Mouse (Mus musculus): Measurements from ENCODE around the gene Igsf6. TPM values are rescaled to one million over a fixed set of nuclear protein-coding genes. Genes with fewer than 3 reads are reported as not detected.

Igsf6 gene
- total RNA-seq, 1 experiment = not detected

DNA sequence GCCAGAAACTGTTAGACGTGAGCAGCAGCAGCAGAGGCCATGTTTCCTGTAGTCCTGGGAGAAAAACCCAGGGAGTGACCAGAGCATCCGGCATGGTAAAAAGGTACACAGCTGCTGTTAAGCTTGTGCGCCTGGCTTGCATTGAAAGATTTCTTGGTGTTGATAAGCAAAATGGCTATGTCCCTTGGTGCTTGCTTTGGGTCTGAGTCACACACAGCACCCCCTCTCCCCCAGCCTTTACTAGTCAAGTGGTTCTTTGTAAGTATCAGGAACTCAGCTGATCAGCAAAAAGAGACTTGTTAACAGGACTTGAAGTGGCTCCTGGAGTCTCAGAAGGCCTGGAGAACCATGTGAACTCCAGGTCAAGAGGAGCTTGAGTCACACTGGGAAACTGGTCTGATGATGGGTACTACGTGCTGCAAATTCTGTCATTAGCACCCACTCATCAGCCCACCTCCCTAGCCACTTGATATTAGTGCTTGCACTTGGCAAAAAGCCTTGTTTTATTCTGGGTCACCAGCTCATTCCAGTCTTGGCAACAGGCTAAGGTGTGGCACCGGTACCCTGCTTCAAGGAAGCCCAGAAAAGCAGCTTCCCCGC is 529 bp upstream of the Igsf6 start:
- in situ Hi-C loops (cut with MboI; ENCODE audit: low sequenced_read_pairs in 2 of 2, unreplicated experiment in 2 of 2) = no loop called here
- no peak for DNase-seq (ENCODE audit: low read depth, low spot score)
- Histone ChIP-seq H3K4me3 (ENCODE audit: insufficient read depth in 1 of 2, low read depth in 1 of 2, low read length in 2 of 2, poor library complexity in 1 of 2, severe bottlenecking in 1 of 2) (no peak overlapping the region), H3K27ac (ENCODE audit: insufficient read depth, low read depth, low read length, poor library complexity, severe bottlenecking) (no peak overlapping the region), H3K4me1 (ENCODE audit: control insufficient read depth in 2 of 2, insufficient read depth in 2 of 2, low read length in 2 of 2, poor library complexity in 1 of 2) (no peaks in the 10 kb centered on the region), H3K36me3 (ENCODE audit: control insufficient read depth, insufficient read depth, low read length, poor library complexity, severe bottlenecking) (peaks cover 6% of the 10 kb centered on the region; the same call in 1 of the 2 replicates), H3K9ac (ENCODE audit: insufficient read depth, low read depth, low read length, poor library complexity, severe bottlenecking) (no peak overlapping the region), H3K9me3 (ENCODE audit: control insufficient read depth, insufficient read depth, low read depth, low read length) (no peaks in the 10 kb centered on the region)
- no peak for TF ChIP-seq MAFK (IDR thresholded peaks at IDR 0.05; ENCODE audit: insufficient read depth, low read depth, low read length)
- no peak for TF ChIP-seq ZC3H11A (IDR thresholded peaks at IDR 0.05; ENCODE audit: borderline replicate concordance, low read depth, low read length)
- TF ChIP-seq HCFC1 (IDR thresholded peaks at IDR 0.05; ENCODE audit: borderline replicate concordance, insufficient read depth, low read length) = no peak
- no peak for TF ChIP-seq ZNF384 (IDR thresholded peaks at IDR 0.05; ENCODE audit: low read depth, low read length)
- no peak for TF ChIP-seq CHD2 (IDR thresholded peaks at IDR 0.05; ENCODE audit: low read depth, low read length)

- no peak overlapping the region for H3K9ac ChIP-seq (ENCODE audit: insufficient read depth, low read depth, low read length, poor library complexity, severe bottlenecking)
- H3K27ac ChIP-seq (ENCODE audit: insufficient read depth, low read depth, low read length, poor library complexity, severe bottlenecking) = no peak overlapping the region
- no peaks in the 10 kb centered on the region for H3K4me1 ChIP-seq (ENCODE audit: control insufficient read depth in 2 of 2, insufficient read depth in 2 of 2, low read length in 2 of 2, poor library complexity in 1 of 2)
- no peak overlapping the region for H3K4me3 ChIP-seq (ENCODE audit: insufficient read depth in 1 of 2, low read depth in 1 of 2, low read length in 2 of 2, poor library complexity in 1 of 2, severe bottlenecking in 1 of 2)
- no peak for DNase-seq (ENCODE audit: low read depth, low spot score)
- in situ Hi-C loops (cut with MboI; ENCODE audit: low sequenced_read_pairs in 2 of 2, unreplicated experiment in 2 of 2) = no loop called here
- TF ChIP-seq ZC3H11A (IDR thresholded peaks at IDR 0.05; ENCODE audit: borderline replicate concordance, low read depth, low read length) = no peak
- TF ChIP-seq ZNF384 (IDR thresholded peaks at IDR 0.05; ENCODE audit: low read depth, low read length) = no peak
- no peak for TF ChIP-seq MAFK (IDR thresholded peaks at IDR 0.05; ENCODE audit: insufficient read depth, low read depth, low read length)
- TF ChIP-seq CHD2 (IDR thresholded peaks at IDR 0.05; ENCODE audit: low read depth, low read length) = no peak
- TF ChIP-seq HCFC1 (IDR thresholded peaks at IDR 0.05; ENCODE audit: borderline replicate concordance, insufficient read depth, low read length) = no peak
- H3K9me3 ChIP-seq (ENCODE audit: control insufficient read depth, insufficient read depth, low read depth, low read length) = no peaks in the 10 kb centered on the region
- peaks cover 6% of the 10 kb centered on the region; the same call in 1 of the 2 replicates for H3K36me3 ChIP-seq (ENCODE audit: control insufficient read depth, insufficient read depth, low read length, poor library complexity, severe bottlenecking)
These were observed 1.9 kb downstream of the Igsf6 start for GRCm38 (mm10) chr7:121072506-121072905.

- peaks cover 6% of the 10 kb centered on the region; the same call in 1 of the 2 replicates for H3K36me3 ChIP-seq (ENCODE audit: control insufficient read depth, insufficient read depth, low read length, poor library complexity, severe bottlenecking)
- TF ChIP-seq ZNF384 (IDR thresholded peaks at IDR 0.05; ENCODE audit: low read depth, low read length) (no peak), HCFC1 (IDR thresholded peaks at IDR 0.05; ENCODE audit: borderline replicate concordance, insufficient read depth, low read length) (no peak), ZC3H11A (IDR thresholded peaks at IDR 0.05; ENCODE audit: borderline replicate concordance, low read depth, low read length) (no peak), MAFK (IDR thresholded peaks at IDR 0.05; ENCODE audit: insufficient read depth, low read depth, low read length) (no peak), CHD2 (IDR thresholded peaks at IDR 0.05; ENCODE audit: low read depth, low read length) (no peak)
- in situ Hi-C loops (cut with MboI; ENCODE audit: low sequenced_read_pairs in 2 of 2, unreplicated experiment in 2 of 2) = no loop called here
- H3K4me1 ChIP-seq (ENCODE audit: control insufficient read depth in 2 of 2, insufficient read depth in 2 of 2, low read length in 2 of 2, poor library complexity in 1 of 2) = no peaks in the 10 kb centered on the region
- H3K4me3 ChIP-seq (ENCODE audit: insufficient read depth in 1 of 2, low read depth in 1 of 2, low read length in 2 of 2, poor library complexity in 1 of 2, severe bottlenecking in 1 of 2) = no peak overlapping the region
- no peaks in the 10 kb centered on the region for H3K9me3 ChIP-seq (ENCODE audit: control insufficient read depth, insufficient read depth, low read depth, low read length)
- H3K9ac ChIP-seq (ENCODE audit: insufficient read depth, low read depth, low read length, poor library complexity, severe bottlenecking) = no peak overlapping the region
- no peak for DNase-seq (ENCODE audit: low read depth, low spot score)
- no peak overlapping the region for H3K27ac ChIP-seq (ENCODE audit: insufficient read depth, low read depth, low read length, poor library complexity, severe bottlenecking)
These were observed 3.1 kb downstream of the Igsf6 start for GRCm38 (mm10) chr7:121071276-121071675.

- Histone ChIP-seq H3K9ac (ENCODE audit: insufficient read depth, low read depth, low read length, poor library complexity, severe bottlenecking) (no peak overlapping the region), H3K36me3 (ENCODE audit: control insufficient read depth, insufficient read depth, low read length, poor library complexity, severe bottlenecking) (no peaks in the 10 kb centered on the region; the same call in 1 of the 2 replicates), H3K4me1 (ENCODE audit: control insufficient read depth in 2 of 2, insufficient read depth in 2 of 2, low read length in 2 of 2, poor library complexity in 1 of 2) (no peaks in the 10 kb centered on the region), H3K27ac (ENCODE audit: insufficient read depth, low read depth, low read length, poor library complexity, severe bottlenecking) (no peak overlapping the region), H3K9me3 (ENCODE audit: control insufficient read depth, insufficient read depth, low read depth, low read length) (no peaks in the 10 kb centered on the region), H3K4me3 (ENCODE audit: insufficient read depth in 1 of 2, low read depth in 1 of 2, low read length in 2 of 2, poor library complexity in 1 of 2, severe bottlenecking in 1 of 2) (no peak overlapping the region)
- in situ Hi-C loops (cut with MboI; ENCODE audit: low sequenced_read_pairs in 2 of 2, unreplicated experiment in 2 of 2) = no loop called here
- DNase-seq (ENCODE audit: low read depth, low spot score) = no peak
- TF ChIP-seq ZNF384 (IDR thresholded peaks at IDR 0.05; ENCODE audit: low read depth, low read length) (no peak), HCFC1 (IDR thresholded peaks at IDR 0.05; ENCODE audit: borderline replicate concordance, insufficient read depth, low read length) (no peak), ZC3H11A (IDR thresholded peaks at IDR 0.05; ENCODE audit: borderline replicate concordance, low read depth, low read length) (no peak), CHD2 (IDR thresholded peaks at IDR 0.05; ENCODE audit: low read depth, low read length) (no peak), MAFK (IDR thresholded peaks at IDR 0.05; ENCODE audit: insufficient read depth, low read depth, low read length) (no peak)
These were observed 10.1 kb downstream of the Igsf6 start for GRCm38 (mm10) chr7:121064309-121064708.

Measured in ES-E14 (cell line).